Mouse (Mus musculus) hindbrain, embryonic 13.5 days (tissue): ENCODE data around the gene Hephl1. TPM values are rescaled to one million over a fixed set of nuclear protein-coding genes. Genes with fewer than 3 reads are reported as not detected.

ENCODE experiments used
- ATAC-seq: fragments of 200-750 bp; cut with Nextera tagmentation; 2 replicates; pipeline ENCODE4 v1.8.0; 2017; ENCODE audit warnings: moderate TSS enrichment; ENCODE audit not compliant: low FRiP score
- H3K27ac ChIP-seq: fragments of 300-500 bp; sonication (generic); 2 replicates; pipeline ENCODE4 v1.5.1; 2015; ENCODE audit warnings: inconsistent platforms, mild to moderate bottlenecking, moderate library complexity
- H3K27me3 ChIP-seq: fragments of 300-500 bp; sonication (generic); 2 replicates; pipeline ENCODE4 v1.6.1; 2015; ENCODE audit warnings: mild to moderate bottlenecking, inconsistent platforms
- H3K36me3 ChIP-seq: fragments of 300-500 bp; sonication (generic); 2 replicates; pipeline ENCODE4 v1.6.1; 2015; ENCODE audit warnings: mild to moderate bottlenecking, inconsistent platforms
- H3K4me1 ChIP-seq: fragments of 300-500 bp; sonication (generic); replicated peaks from 2 replicates; pipeline ENCODE4 v1.6.1; 2015; ENCODE audit warnings: inconsistent platforms
- H3K4me2 ChIP-seq: fragments of 300-500 bp; sonication (generic); 2 replicates; pipeline ENCODE4 v1.6.1; 2015; ENCODE audit warnings: inconsistent platforms, mild to moderate bottlenecking, moderate library complexity
- H3K4me3 ChIP-seq: fragments of 300-500 bp; sonication (generic); 2 replicates; pipeline ENCODE4 v1.5.1; 2015; ENCODE audit warnings: mild to moderate bottlenecking, inconsistent platforms
- H3K9ac ChIP-seq: fragments of 300-500 bp; sonication (generic); 2 replicates; pipeline ENCODE4 v1.6.1; 2015; ENCODE audit warnings: mild to moderate bottlenecking, inconsistent platforms
- H3K9me3 ChIP-seq: fragments of 300-500 bp; sonication (generic); 2 replicates; pipeline ENCODE4 v1.6.1; 2016; ENCODE audit warnings: inconsistent platforms
- WGBS: fragments of 180-500 bp; shearing (Covaris S2); methylation state at CpG from one replicate; pipeline ENCODE4 v1.1.7; 2015; 5-methylcytosine and 5-hydroxymethylcytosine counted together
- polyA plus RNA-seq: library from polyadenylated mRNA; unstranded; fragments of >200 nt; fragmentation: Nextera tagmentation; extraction: Ambion mirVana; gene quantifications from 2 replicates; pipeline ENCODE4 v1.2.1, GENCODE M21; 2015

Hephl1 gene
- polyA plus RNA-seq, 1 experiment from 2014 or later: not detected

GRCm38 (mm10) chr9:15045084-15045669 is 66.7 kb downstream of the Hephl1 start, which contains the start of gene Panx1:
TSS of gene Panx1 (minus strand) at chr9:15045478.
- WGBS: under 1% methylated on average over 57 of the region's 68 CpGs
- H3K9me3 ChIP-seq: no peaks in the 10 kb centered on the region
- peaks cover 8% of the 10 kb centered on the region; the same call in 1 of the 2 replicates for H3K36me3 ChIP-seq
- peak within 1 kb of the TSS; percentile 93 for H3K9ac ChIP-seq
- peaks cover 50% of the 10 kb centered on the region for H3K4me1 ChIP-seq
- peak within 1 kb of the TSS; percentile 76 for H3K4me2 ChIP-seq
- peak within 1 kb of the TSS; percentile 96 for H3K27ac ChIP-seq
- H3K4me3 ChIP-seq: peak within 1 kb of the TSS; percentile 75
- peak; percentile 94 for ATAC-seq
- no peaks in the 10 kb centered on the region for H3K27me3 ChIP-seq

- Histone ChIP-seq H3K4me3 (peak overlapping the region; percentile 75), H3K36me3 (peaks cover 8% of the 10 kb centered on the region; the same call in 1 of the 2 replicates), H3K27me3 (no peaks in the 10 kb centered on the region), H3K9ac (peak overlapping the region; percentile 93), H3K9me3 (no peaks in the 10 kb centered on the region), H3K4me2 (peak overlapping the region; percentile 76), H3K27ac (peak overlapping the region; percentile 96), H3K4me1 (peaks cover 54% of the 10 kb centered on the region)
- ATAC-seq: peak; percentile 56
- WGBS: 1% methylated on average over 28 of the region's 28 CpGs
Measured at GRCm38 (mm10) chr9:15044391-15045083, 67.4 kb downstream of the Hephl1 start.

- H3K4me2 ChIP-seq: 0 out of 2 replicates have a peak overlapping the region, but pooled peaks have one; percentile 6
- peaks cover 69% of the 10 kb centered on the region for H3K4me1 ChIP-seq
- H3K9me3 ChIP-seq: no peaks in the 10 kb centered on the region
- no peak overlapping the region for H3K9ac ChIP-seq
- no peak overlapping the region for H3K27ac ChIP-seq
- H3K27me3 ChIP-seq: no peaks in the 10 kb centered on the region
- ATAC-seq: no peak
- peaks cover 8% of the 10 kb centered on the region; the same call in 1 of the 2 replicates for H3K36me3 ChIP-seq
- 89% methylated on average over 11 of the region's 11 CpGs for WGBS
- H3K4me3 ChIP-seq: no peak overlapping the region
Measured at GRCm38 (mm10) chr9:15041556-15041955, 70.4 kb downstream of the Hephl1 start.

- Histone ChIP-seq H3K9me3 (no peaks in the 10 kb centered on the region), H3K9ac (no peak overlapping the region), H3K4me3 (no peak overlapping the region), H3K4me2 (no peak overlapping the region), H3K27ac (no peak overlapping the region), H3K27me3 (no peaks in the 10 kb centered on the region), H3K4me1 (peaks cover 67% of the 10 kb centered on the region), H3K36me3 (peaks cover 8% of the 10 kb centered on the region; the same call in 1 of the 2 replicates)
- 96% methylated on average over 5 of the region's 5 CpGs for WGBS
- no peak for ATAC-seq
Measured at GRCm38 (mm10) chr9:15039848-15040247, 72.1 kb downstream of the Hephl1 start.

GRCm38 (mm10) chr9:15037704-15038103 is 74.2 kb downstream of the Hephl1 start:
- Histone ChIP-seq H3K4me1 (peaks cover 60% of the 10 kb centered on the region), H3K27ac (peak overlapping the region; percentile 23; the same call in 1 of the 2 replicates), H3K9me3 (no peaks in the 10 kb centered on the region), H3K4me3 (no peak overlapping the region), H3K9ac (no peak overlapping the region), H3K4me2 (no peak overlapping the region), H3K27me3 (no peaks in the 10 kb centered on the region), H3K36me3 (peaks cover 10% of the 10 kb centered on the region; the same call in 1 of the 2 replicates)
- ATAC-seq: no peak
- WGBS: 50% methylated on average over 3 of the region's 3 CpGs

GRCm38 (mm10) chr9:15037237-15037636 is 74.7 kb downstream of the Hephl1 start:
- Histone ChIP-seq H3K4me2 (no peak overlapping the region), H3K27me3 (no peaks in the 10 kb centered on the region), H3K9ac (no peak overlapping the region), H3K27ac (peak overlapping the region; percentile 55), H3K36me3 (peaks cover 11% of the 10 kb centered on the region; the same call in 1 of the 2 replicates), H3K9me3 (no peaks in the 10 kb centered on the region), H3K4me3 (no peak overlapping the region), H3K4me1 (peaks cover 55% of the 10 kb centered on the region)
- no peak for ATAC-seq

- H3K9me3 ChIP-seq: no peaks in the 10 kb centered on the region
- peak overlapping the region; percentile 55; the same call in 1 of the 2 replicates for H3K27ac ChIP-seq
- WGBS: 30% methylated on average over 4 of the region's 4 CpGs
- ATAC-seq: peak; percentile 69
- H3K4me3 ChIP-seq: no peak overlapping the region
- peaks cover 13% of the 10 kb centered on the region for H3K36me3 ChIP-seq
- no peak overlapping the region for H3K4me2 ChIP-seq
- H3K4me1 ChIP-seq: peaks cover 53% of the 10 kb centered on the region
- no peaks in the 10 kb centered on the region for H3K27me3 ChIP-seq
- peak overlapping the region; percentile 43; the same call in 1 of the 2 replicates for H3K9ac ChIP-seq
Measured at GRCm38 (mm10) chr9:15036807-15037206, 75.1 kb downstream of the Hephl1 start.

GRCm38 (mm10) chr9:15036405-15036804 is 75.5 kb downstream of the Hephl1 start:
- no peak overlapping the region for H3K9ac ChIP-seq
- H3K27ac ChIP-seq: 0 out of 2 replicates have a peak overlapping the region, but pooled peaks have one; percentile 55
- no peak for ATAC-seq
- no peak overlapping the region for H3K4me3 ChIP-seq
- 89% methylated on average over 2 of the region's 2 CpGs for WGBS
- no peaks in the 10 kb centered on the region for H3K27me3 ChIP-seq
- no peaks in the 10 kb centered on the region for H3K9me3 ChIP-seq
- peaks cover 52% of the 10 kb centered on the region for H3K4me1 ChIP-seq
- H3K36me3 ChIP-seq: peaks cover 14% of the 10 kb centered on the region
- H3K4me2 ChIP-seq: no peak overlapping the region

- Histone ChIP-seq H3K27ac (no peak overlapping the region), H3K4me3 (no peak overlapping the region), H3K9ac (no peak overlapping the region), H3K36me3 (peaks cover 11% of the 10 kb centered on the region), H3K4me1 (peaks cover 48% of the 10 kb centered on the region), H3K27me3 (no peaks in the 10 kb centered on the region), H3K4me2 (no peak overlapping the region), H3K9me3 (no peaks in the 10 kb centered on the region)
- ATAC-seq: no peak
- 92% methylated on average over 7 of the region's 7 CpGs for WGBS
Measured at GRCm38 (mm10) chr9:15035979-15036378, 75.9 kb downstream of the Hephl1 start.

- Histone ChIP-seq H3K27me3 (no peaks in the 10 kb centered on the region), H3K4me1 (peaks cover 36% of the 10 kb centered on the region), H3K36me3 (peaks cover 10% of the 10 kb centered on the region), H3K4me2 (no peak overlapping the region), H3K4me3 (no peak overlapping the region), H3K27ac (no peak overlapping the region), H3K9me3 (no peaks in the 10 kb centered on the region), H3K9ac (no peak overlapping the region)
- ATAC-seq: no peak
- 86% methylated on average over 7 of the region's 7 CpGs for WGBS
Measured at GRCm38 (mm10) chr9:15034546-15035273, 77.2 kb downstream of the Hephl1 start.

GRCm38 (mm10) chr9:15033568-15034160 is 78.2 kb downstream of the Hephl1 start:
- peaks cover 10% of the 10 kb centered on the region for H3K36me3 ChIP-seq
- no peak for ATAC-seq
- H3K27me3 ChIP-seq: no peaks in the 10 kb centered on the region
- no peak overlapping the region for H3K4me2 ChIP-seq
- H3K4me1 ChIP-seq: peaks cover 36% of the 10 kb centered on the region
- no peak overlapping the region for H3K27ac ChIP-seq
- H3K4me3 ChIP-seq: no peak overlapping the region
- H3K9me3 ChIP-seq: no peaks in the 10 kb centered on the region
- H3K9ac ChIP-seq: no peak overlapping the region
- WGBS: 72% methylated on average over 5 of the region's 5 CpGs

GRCm38 (mm10) chr9:15032797-15033196 is 79.1 kb downstream of the Hephl1 start:
- H3K4me1 ChIP-seq: peaks cover 33% of the 10 kb centered on the region
- H3K36me3 ChIP-seq: peaks cover 10% of the 10 kb centered on the region
- no peak for ATAC-seq
- H3K4me3 ChIP-seq: no peak overlapping the region
- H3K27me3 ChIP-seq: no peaks in the 10 kb centered on the region
- H3K4me2 ChIP-seq: no peak overlapping the region
- H3K27ac ChIP-seq: no peak overlapping the region
- WGBS: 83% methylated on average over 4 of the region's 4 CpGs
- no peaks in the 10 kb centered on the region for H3K9me3 ChIP-seq
- H3K9ac ChIP-seq: no peak overlapping the region
